11 mouse cellular contexts compared by ENCODE assay signal in the genomic region with DNA sequence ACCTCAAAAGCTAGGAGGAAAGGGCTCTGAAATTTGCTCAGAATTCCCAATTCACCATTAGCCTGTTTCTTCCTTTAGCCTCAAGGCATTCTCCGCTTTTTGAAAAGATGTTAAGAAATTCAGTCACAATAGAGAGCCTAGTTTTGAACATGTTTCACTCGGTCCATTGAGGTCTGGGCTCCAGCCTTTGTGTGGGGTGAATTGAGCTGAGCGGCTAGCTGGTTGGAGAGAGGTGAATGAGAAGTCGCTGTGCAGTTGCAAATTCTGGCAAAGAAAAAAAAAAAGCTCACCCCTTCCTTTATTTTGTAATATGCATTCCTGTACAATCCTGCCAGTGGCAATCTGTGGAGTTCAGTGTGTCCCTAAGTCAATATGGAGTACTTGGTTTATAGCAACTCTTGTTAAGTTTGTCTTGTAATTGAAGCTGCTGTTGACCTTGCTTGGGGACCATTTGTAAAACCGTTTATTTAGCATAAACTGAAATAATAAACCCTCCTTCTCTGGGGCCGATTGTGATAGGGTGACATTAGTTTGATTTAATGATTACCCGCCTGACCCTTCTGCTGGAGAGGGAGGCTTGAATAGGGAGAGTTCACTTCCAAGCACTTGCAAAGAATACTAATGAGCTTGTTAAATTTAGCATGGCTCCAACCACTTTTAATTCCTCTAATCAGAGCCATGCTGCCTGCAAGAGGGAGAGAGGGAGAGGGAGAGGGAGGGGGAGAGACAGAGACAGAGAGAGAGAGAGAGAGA.
DNase-seq lines count a peak whose midpoint lies in the region; ATAC-seq lines count a peak whose summit lies in the region.
"Had no signal": no experiment of that assay in that cellular context is flagged by ENCODE, and none has a peak within 500 bp of the region (broad histone marks: within the 10 kb centered on the region; RNA-seq: fewer than 3 reads in every experiment).

No protein-coding gene starts in this region.

- H3K36me3 ChIP-seq in forebrain, embryonic 16.5 days (ENCODE audit: control insufficient read depth, insufficient read depth), result no peaks in the 10 kb centered on the region
- H3K36me3 ChIP-seq in limb, embryonic 15.5 days, result no peaks in the 10 kb centered on the region
- H3K36me3 ChIP-seq in heart, embryonic 10.5 days, result no peaks in the 10 kb centered on the region

- H3K4me2 ChIP-seq in forebrain, embryonic 16.5 days (ENCODE audit: low read length), result peak overlapping the region; percentile 21; the same call in 1 of the 2 replicates
- H3K4me2 ChIP-seq in limb, embryonic 15.5 days, result no peak overlapping the region

- H3K27ac ChIP-seq in forebrain, embryonic 16.5 days (ENCODE audit: low read length), result peak overlapping the region; percentile 39
- H3K27ac ChIP-seq in limb, embryonic 15.5 days, result peak overlapping the region; percentile 54; the same call in 1 of the 2 replicates
- no peak overlapping the region for H3K27ac ChIP-seq in heart, embryonic 10.5 days
- H3K27ac ChIP-seq: macrophage had no signal

- 8% methylated on average over 7 of the region's 7 CpGs for WGBS in forebrain, embryonic 16.5 days
- WGBS in limb, embryonic 15.5 days, result 29% methylated on average over 7 of the region's 7 CpGs
- WGBS in heart, embryonic 10.5 days, result 63% methylated on average over 7 of the region's 7 CpGs

- H3K9me3 ChIP-seq in forebrain, embryonic 16.5 days (ENCODE audit: control insufficient read depth, low read length), result no peaks in the 10 kb centered on the region
- no peaks in the 10 kb centered on the region for H3K9me3 ChIP-seq in limb, embryonic 15.5 days
- H3K9me3 ChIP-seq in heart, embryonic 10.5 days, result no peaks in the 10 kb centered on the region

- peak; percentile 80 for ATAC-seq in forebrain, embryonic 16.5 days
- ATAC-seq in limb, embryonic 15.5 days (ENCODE audit: insufficient number of reproducible peaks, low FRiP score, low TSS enrichment, low read depth), result no peak

- peak; percentile 72 for DNase-seq in Muller cell, postnatal 12 days (ENCODE audit: inconsistent ontology term)
- DNase-seq in brain, adult 2 months (ENCODE audit: low read depth, low spot score), result peak; percentile 42
- no peak for DNase-seq in ovary, postnatal 10 days (ENCODE audit: low spot score)
- no peak for DNase-seq in heart, embryonic 10.5 days (ENCODE audit: low spot score)
- DNase-seq in adrenal gland, adult 8-10 months, result no peak
- no peak for DNase-seq in cerebellum, adult 11 months
- DNase-seq: gastrocnemius, postnatal 10 days; right cerebral cortex, postnatal 4 days had no signal

- no peaks in the 10 kb centered on the region for H3K27me3 ChIP-seq in forebrain, embryonic 16.5 days (replicated peaks; ENCODE audit: control insufficient read depth, insufficient read depth, low read length)
- no peaks in the 10 kb centered on the region for H3K27me3 ChIP-seq in limb, embryonic 15.5 days
- no peaks in the 10 kb centered on the region for H3K27me3 ChIP-seq in heart, embryonic 10.5 days (ENCODE audit: insufficient read depth, poor library complexity, severe bottlenecking)

- no peak overlapping the region for H3K4me3 ChIP-seq in forebrain, embryonic 16.5 days (replicated peaks; ENCODE audit: low read length)
- H3K4me3 ChIP-seq in limb, embryonic 15.5 days, result no peak overlapping the region
- H3K4me3 ChIP-seq in heart, embryonic 10.5 days, result no peak overlapping the region

- H3K9ac ChIP-seq in forebrain, embryonic 16.5 days (replicated peaks; ENCODE audit: low read depth, low read length), result no peak overlapping the region
- H3K9ac ChIP-seq in limb, embryonic 15.5 days, result no peak overlapping the region

- H3K4me1 ChIP-seq in forebrain, embryonic 16.5 days (replicated peaks; ENCODE audit: control insufficient read depth, insufficient read depth, low read length), result peaks cover 61% of the 10 kb centered on the region
- H3K4me1 ChIP-seq in limb, embryonic 15.5 days, result peaks cover 57% of the 10 kb centered on the region
- H3K4me1 ChIP-seq in heart, embryonic 10.5 days, result peaks cover 17% of the 10 kb centered on the region

Comparison
In these comparisons a context has a peak if more than half of its experiments do, and no peak if none do; other contexts are left out.
1. DNase-seq: peak in Muller cell, postnatal 12 days (single experiment) and brain, adult 2 months (single experiment); none in ovary, postnatal 10 days (single experiment), heart, embryonic 10.5 days (single experiment), adrenal gland, adult 8-10 months (single experiment) and cerebellum, adult 11 months (single experiment).